Mouse (Mus musculus): ENCODE results near the gene Zic5. TPM values are rescaled to one million over a fixed set of nuclear protein-coding genes. Genes with fewer than 3 reads are reported as not detected.

Zic5 gene
- polyA plus RNA-seq, 1 experiment from 2014 or later = 11.6 TPM

DNA sequence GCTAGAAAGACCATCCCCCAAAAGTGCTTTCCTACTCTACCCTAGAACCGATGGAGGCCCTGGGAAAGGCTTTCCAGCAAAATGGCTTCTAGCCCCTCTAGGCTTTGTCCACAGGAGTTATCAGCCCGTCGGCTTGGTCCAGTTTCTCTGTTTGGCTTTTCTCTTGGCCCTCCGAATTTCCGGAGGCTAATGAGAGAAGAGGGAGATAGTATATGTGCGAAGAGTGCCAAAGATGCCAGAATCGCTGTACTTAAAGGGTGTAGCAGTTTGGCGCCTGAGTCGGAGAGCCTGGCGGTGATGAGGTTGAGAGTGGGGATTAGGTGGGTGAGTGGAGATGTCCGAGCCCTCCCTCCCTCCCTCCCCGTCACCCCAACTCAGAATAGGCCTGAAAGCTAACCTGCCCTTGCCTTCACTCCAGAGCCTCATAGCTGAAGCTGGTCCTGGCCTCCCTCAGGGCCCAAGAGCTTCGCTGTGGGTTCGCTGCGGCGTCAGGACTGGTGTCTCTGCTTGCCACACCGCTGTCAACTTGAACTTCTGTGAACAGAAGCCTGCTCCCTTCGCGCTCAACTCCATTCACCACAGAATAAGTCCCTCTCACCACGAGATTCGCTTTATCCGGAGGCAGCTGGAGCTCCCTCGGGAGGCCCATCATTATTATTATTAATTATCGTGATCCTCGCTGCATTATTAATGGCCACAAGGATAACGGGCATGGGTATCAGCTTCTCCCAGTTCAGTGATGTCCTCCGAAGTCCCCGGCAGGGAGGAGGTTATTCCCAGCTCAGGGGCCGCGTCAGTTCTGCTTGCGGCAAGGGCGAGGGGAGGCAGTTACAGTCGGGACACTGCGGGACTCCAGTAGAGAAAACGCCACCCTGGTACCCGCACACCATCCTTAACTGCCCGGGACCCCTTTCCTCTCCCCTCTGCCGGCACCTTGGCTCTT, 16.9 kb upstream of the Zic5 start:
- 4% methylated on average over 36 of the region's 38 CpGs for WGBS
- peak; percentile 29; the same call in 1 of the 2 replicates for ATAC-seq (ENCODE audit: low FRiP score)
- DNase-seq (ENCODE audit: low spot score) = peak; percentile 54

DNA sequence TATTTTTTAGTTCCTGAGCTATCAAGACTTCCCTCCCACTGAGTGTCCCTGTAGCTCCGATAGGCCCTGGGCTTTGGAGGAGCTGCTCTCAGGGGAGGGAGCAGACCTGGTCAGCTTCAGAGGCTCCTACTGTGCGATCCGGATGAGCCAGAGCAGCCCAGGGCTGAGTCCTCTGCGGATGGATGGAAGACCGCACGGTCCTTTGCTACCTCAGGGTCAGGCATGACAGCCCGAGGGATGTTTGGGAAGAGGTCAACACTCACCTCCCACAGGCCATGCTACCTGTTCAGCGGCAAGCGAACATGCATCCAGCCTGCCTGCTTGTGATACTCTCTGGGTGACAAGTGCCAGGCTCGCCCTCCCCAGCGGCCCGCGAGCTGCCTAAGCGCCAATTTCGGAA, 15.7 kb upstream of the Zic5 start:
- Histone ChIP-seq H3K4me2 (replicated peaks) (peak overlapping the region; percentile 55), H3K9ac (peak overlapping the region; percentile 85), H3K4me1 (replicated peaks; ENCODE audit: control insufficient read depth, insufficient read depth, low read length) (0 out of 2 replicates have a peak, but pooled peaks cover 4% of the 10 kb centered on the region), H3K4me3 (replicated peaks; ENCODE audit: low read length) (peak overlapping the region; percentile 51), H3K27ac (peak overlapping the region; percentile 81), H3K27me3 (ENCODE audit: control insufficient read depth, insufficient read depth, low read length) (peaks cover 73% of the 10 kb centered on the region), H3K36me3 (replicated peaks; ENCODE audit: control insufficient read depth, insufficient read depth) (no peaks in the 10 kb centered on the region; the same call in 1 of the 2 replicates), H3K9me3 (ENCODE audit: control insufficient read depth, low read length) (no peaks in the 10 kb centered on the region)
- DNase-seq (ENCODE audit: low spot score) = peak; percentile 35
- 7% methylated on average over 15 of the region's 15 CpGs for WGBS
- ATAC-seq (ENCODE audit: low FRiP score) = no peak

More for the DNA sequence above, 16.9 kb upstream of the Zic5 start:
- H3K9ac ChIP-seq = peak overlapping the region; percentile 85
- peak overlapping the region; percentile 55 for H3K4me2 ChIP-seq (replicated peaks)
- H3K36me3 ChIP-seq (replicated peaks; ENCODE audit: control insufficient read depth, insufficient read depth) = no peaks in the 10 kb centered on the region; the same call in 1 of the 2 replicates
- peaks cover 83% of the 10 kb centered on the region for H3K27me3 ChIP-seq (ENCODE audit: control insufficient read depth, insufficient read depth, low read length)
- H3K4me1 ChIP-seq (replicated peaks; ENCODE audit: control insufficient read depth, insufficient read depth, low read length) = 0 out of 2 replicates have a peak, but pooled peaks cover 4% of the 10 kb centered on the region
- peak overlapping the region; percentile 51 for H3K4me3 ChIP-seq (replicated peaks; ENCODE audit: low read length)
- H3K27ac ChIP-seq = peak overlapping the region; percentile 81
- no peaks in the 10 kb centered on the region for H3K9me3 ChIP-seq (ENCODE audit: control insufficient read depth, low read length)

DNA sequence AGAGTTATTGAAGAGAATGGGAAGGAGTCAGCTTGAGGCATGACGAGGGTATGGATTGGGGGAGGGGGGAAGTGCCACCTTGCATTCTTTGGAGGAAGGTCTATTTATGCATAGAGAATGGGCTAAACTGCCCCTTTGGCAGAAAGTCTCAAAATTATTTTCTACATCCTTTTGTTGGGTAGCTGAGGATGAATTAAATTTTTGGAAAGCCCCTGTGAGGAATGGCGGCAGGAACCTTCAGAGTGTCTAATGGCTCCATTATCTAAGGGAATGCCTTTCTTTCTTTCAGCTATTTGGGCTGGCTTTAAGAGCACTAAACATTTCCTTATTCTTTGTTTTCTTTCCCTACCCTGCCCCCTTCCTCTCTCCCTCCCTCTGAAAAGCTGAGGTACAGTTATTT, 14.9 kb upstream of the Zic5 start:
- 10% methylated on average over 2 of the region's 2 CpGs for WGBS
- DNase-seq (ENCODE audit: low spot score) (peak; percentile 34), ATAC-seq (ENCODE audit: low FRiP score) (no peak)
- Histone ChIP-seq H3K4me1 (replicated peaks; ENCODE audit: control insufficient read depth, insufficient read depth, low read length) (peaks cover 9% of the 10 kb centered on the region; the same call in 1 of the 2 replicates), H3K36me3 (replicated peaks; ENCODE audit: control insufficient read depth, insufficient read depth) (no peaks in the 10 kb centered on the region; the same call in 1 of the 2 replicates), H3K27me3 (ENCODE audit: control insufficient read depth, insufficient read depth, low read length) (peaks cover 66% of the 10 kb centered on the region), H3K9me3 (ENCODE audit: control insufficient read depth, low read length) (no peaks in the 10 kb centered on the region), H3K9ac (peak overlapping the region; percentile 85), H3K27ac (peak overlapping the region; percentile 81), H3K4me2 (replicated peaks) (peak overlapping the region; percentile 55), H3K4me3 (replicated peaks; ENCODE audit: low read length) (peak overlapping the region; percentile 51)

- H3K36me3 ChIP-seq (replicated peaks; ENCODE audit: control insufficient read depth, insufficient read depth) = no peaks in the 10 kb centered on the region; the same call in 1 of the 2 replicates
- H3K27me3 ChIP-seq (ENCODE audit: control insufficient read depth, insufficient read depth, low read length) = peaks cover 61% of the 10 kb centered on the region
- WGBS = 9% methylated on average over 17 of the region's 17 CpGs
- H3K9ac ChIP-seq = peak overlapping the region; percentile 85
- H3K4me1 ChIP-seq (replicated peaks; ENCODE audit: control insufficient read depth, insufficient read depth, low read length) = peaks cover 10% of the 10 kb centered on the region; the same call in 1 of the 2 replicates
- peak overlapping the region; percentile 51 for H3K4me3 ChIP-seq (replicated peaks; ENCODE audit: low read length)
- no peaks in the 10 kb centered on the region for H3K9me3 ChIP-seq (ENCODE audit: control insufficient read depth, low read length)
- DNase-seq (ENCODE audit: low spot score) (peak; percentile 54), ATAC-seq (ENCODE audit: low FRiP score) (no peak)
- peak overlapping the region; percentile 68 for H3K27ac ChIP-seq
- peak overlapping the region; percentile 55 for H3K4me2 ChIP-seq (replicated peaks)
Measured at GRCm38 (mm10) chr14:122479461-122480109, 14.1 kb upstream of the Zic5 start.

DNA sequence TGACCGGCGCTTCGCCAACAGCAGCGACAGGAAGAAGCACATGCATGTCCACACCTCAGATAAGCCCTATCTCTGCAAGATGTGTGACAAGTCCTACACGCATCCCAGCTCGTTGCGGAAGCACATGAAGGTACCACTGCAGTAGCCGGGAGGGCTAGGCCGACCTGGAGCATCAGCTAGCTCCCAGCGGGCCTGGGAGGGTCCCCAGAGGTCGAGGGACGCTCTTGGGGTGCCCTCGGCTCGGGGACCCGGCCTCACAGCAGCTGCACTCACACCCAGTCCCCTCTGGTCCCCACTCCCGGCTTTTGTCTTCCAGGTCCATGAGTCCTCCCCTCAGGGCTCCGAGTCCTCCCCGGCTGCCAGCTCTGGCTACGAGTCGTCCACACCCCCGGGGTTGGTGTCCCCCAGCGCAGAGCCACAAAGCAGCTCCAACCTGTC, 13.1 kb upstream of the Zic5 start:
- DNase-seq (ENCODE audit: low spot score) (no peak), ATAC-seq (ENCODE audit: low FRiP score) (no peak)
- no peaks in the 10 kb centered on the region; the same call in 1 of the 2 replicates for H3K36me3 ChIP-seq (replicated peaks; ENCODE audit: control insufficient read depth, insufficient read depth)
- H3K27ac ChIP-seq = peak overlapping the region; percentile 96
- peak overlapping the region; percentile 51 for H3K4me3 ChIP-seq (replicated peaks; ENCODE audit: low read length)
- H3K27me3 ChIP-seq (ENCODE audit: control insufficient read depth, insufficient read depth, low read length) = peaks cover 56% of the 10 kb centered on the region
- peak overlapping the region; percentile 85 for H3K9ac ChIP-seq
- H3K9me3 ChIP-seq (ENCODE audit: control insufficient read depth, low read length) = no peaks in the 10 kb centered on the region
- peak overlapping the region; percentile 55 for H3K4me2 ChIP-seq (replicated peaks)
- WGBS = under 1% methylated on average over 22 of the region's 22 CpGs
- H3K4me1 ChIP-seq (replicated peaks; ENCODE audit: control insufficient read depth, insufficient read depth, low read length) = peaks cover 6% of the 10 kb centered on the region; the same call in 1 of the 2 replicates

- 2% methylated on average over 9 of the region's 9 CpGs for WGBS
- peak; percentile 60 for DNase-seq (ENCODE audit: low spot score)
Measured at GRCm38 (mm10) chr14:122477971-122478573, 12.6 kb upstream of the Zic5 start.

DNA sequence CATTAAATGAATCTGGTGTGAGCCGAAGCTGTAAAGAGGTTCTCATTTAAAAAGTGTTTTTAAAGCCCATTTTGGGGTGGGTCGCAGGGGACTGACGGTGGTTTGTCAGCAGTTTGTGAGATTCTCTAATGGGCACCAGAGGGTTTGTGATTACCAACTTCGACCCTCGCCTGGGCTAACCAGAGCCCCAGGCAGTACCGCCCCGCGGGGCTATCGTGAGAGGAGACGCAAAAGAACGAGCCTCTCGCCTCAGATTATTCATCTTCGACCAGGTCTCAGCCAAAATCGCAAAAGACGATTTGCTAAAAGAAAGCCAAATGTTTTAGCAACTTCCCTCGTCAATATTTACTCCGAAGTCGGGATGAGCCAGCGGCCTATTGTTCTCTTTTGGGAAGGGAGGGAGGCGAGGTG, 11.8 kb upstream of the Zic5 start:
- peaks cover 6% of the 10 kb centered on the region; the same call in 1 of the 2 replicates for H3K4me1 ChIP-seq (replicated peaks; ENCODE audit: control insufficient read depth, insufficient read depth, low read length)
- ATAC-seq (ENCODE audit: low FRiP score) (no peak), DNase-seq (ENCODE audit: low spot score) (no peak)
- peak overlapping the region; percentile 85 for H3K9ac ChIP-seq
- H3K36me3 ChIP-seq (replicated peaks; ENCODE audit: control insufficient read depth, insufficient read depth) = no peaks in the 10 kb centered on the region; the same call in 1 of the 2 replicates
- no peaks in the 10 kb centered on the region for H3K9me3 ChIP-seq (ENCODE audit: control insufficient read depth, low read length)
- H3K4me3 ChIP-seq (replicated peaks; ENCODE audit: low read length) = peak overlapping the region; percentile 51
- H3K4me2 ChIP-seq (replicated peaks) = peak overlapping the region; percentile 55
- peak overlapping the region; percentile 96 for H3K27ac ChIP-seq
- peaks cover 53% of the 10 kb centered on the region for H3K27me3 ChIP-seq (ENCODE audit: control insufficient read depth, insufficient read depth, low read length)
- WGBS = 2% methylated on average over 20 of the region's 20 CpGs

More at GRCm38 (mm10) chr14:122477971-122478573, 12.6 kb upstream of the Zic5 start:
- Histone ChIP-seq H3K36me3 (replicated peaks; ENCODE audit: control insufficient read depth, insufficient read depth) (no peaks in the 10 kb centered on the region; the same call in 1 of the 2 replicates), H3K27me3 (ENCODE audit: control insufficient read depth, insufficient read depth, low read length) (peaks cover 56% of the 10 kb centered on the region), H3K4me2 (replicated peaks) (peak overlapping the region; percentile 55), H3K4me1 (replicated peaks; ENCODE audit: control insufficient read depth, insufficient read depth, low read length) (peaks cover 6% of the 10 kb centered on the region; the same call in 1 of the 2 replicates), H3K9me3 (ENCODE audit: control insufficient read depth, low read length) (no peaks in the 10 kb centered on the region), H3K4me3 (replicated peaks; ENCODE audit: low read length) (peak overlapping the region; percentile 51), H3K9ac (peak overlapping the region; percentile 85), H3K27ac (peak overlapping the region; percentile 96)
- ATAC-seq (ENCODE audit: low FRiP score) = no peak

GRCm38 (mm10) chr14:122476822-122477215, 11.3 kb upstream of the Zic5 start:
- DNase-seq (ENCODE audit: low spot score) = peak; percentile 43
- WGBS = under 1% methylated on average over 18 of the region's 18 CpGs

More at GRCm38 (mm10) chr14:122476822-122477215, 11.3 kb upstream of the Zic5 start:
- Histone ChIP-seq H3K4me1 (replicated peaks; ENCODE audit: control insufficient read depth, insufficient read depth, low read length) (peaks cover 6% of the 10 kb centered on the region; the same call in 1 of the 2 replicates), H3K36me3 (replicated peaks; ENCODE audit: control insufficient read depth, insufficient read depth) (no peaks in the 10 kb centered on the region; the same call in 1 of the 2 replicates), H3K9me3 (ENCODE audit: control insufficient read depth, low read length) (no peaks in the 10 kb centered on the region), H3K9ac (peak overlapping the region; percentile 85), H3K27me3 (ENCODE audit: control insufficient read depth, insufficient read depth, low read length) (peaks cover 53% of the 10 kb centered on the region), H3K27ac (peak overlapping the region; percentile 96), H3K4me2 (replicated peaks) (peak overlapping the region; percentile 55), H3K4me3 (replicated peaks; ENCODE audit: low read length) (peak overlapping the region; percentile 51)
- no peak for ATAC-seq (ENCODE audit: low FRiP score)
